Mouse (Mus musculus): ENCODE results near the gene Rbfox2. TPM values are rescaled to one million over a fixed set of nuclear protein-coding genes. Genes with fewer than 3 reads are reported as not detected.

Gene Rbfox2
- total RNA-seq, 2 experiments from 2014 or later: 248 to 258 TPM

GRCm38 (mm10) chr15:77110452-77110851 lies 196.4 kb downstream of the Rbfox2 start:
- no peak for TF ChIP-seq CTCF (IDR thresholded peaks at IDR 0.05)
- Histone ChIP-seq H3K27ac (no peak overlapping the region), H3K4me3 (no peak overlapping the region)
- no peak for DNase-seq (ENCODE audit: extremely low spot score in 1 of 2, low spot score in 2 of 2)
- intact Hi-C loops (cut with DNase I): no loop called here

GRCm38 (mm10) chr15:77107169-77107908 lies 199.5 kb downstream of the Rbfox2 start:
- Histone ChIP-seq H3K27ac (no peak overlapping the region), H3K4me3 (no peak overlapping the region)
- intact Hi-C loops (cut with DNase I): no loop called here
- no peak for DNase-seq (ENCODE audit: extremely low spot score in 1 of 2, low spot score in 2 of 2)
- no peak for TF ChIP-seq CTCF (IDR thresholded peaks at IDR 0.05)

DNA sequence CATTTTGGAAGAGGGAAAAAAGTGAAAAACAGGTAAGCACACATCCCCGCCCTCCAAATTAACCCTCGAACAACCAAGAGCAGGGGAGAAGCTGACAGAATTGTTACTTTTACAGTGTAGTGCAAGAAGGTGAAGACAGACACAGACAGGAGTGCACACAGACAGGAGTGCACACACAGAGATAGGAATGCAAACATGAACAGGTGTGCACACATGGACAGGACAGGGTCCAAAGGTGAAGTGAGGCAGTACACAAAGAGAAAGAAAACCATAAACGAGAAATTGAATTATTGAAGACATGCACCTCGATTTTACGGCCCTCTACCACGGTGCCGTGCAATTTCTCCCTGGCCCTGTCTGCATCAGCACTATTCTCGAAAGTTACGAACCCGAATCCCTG lies 201.5 kb downstream of the Rbfox2 start:
- no peak for DNase-seq (ENCODE audit: extremely low spot score in 1 of 2, low spot score in 2 of 2)
- no peak for TF ChIP-seq CTCF (IDR thresholded peaks at IDR 0.05)
- H3K27ac ChIP-seq: no peak overlapping the region
- intact Hi-C loops (cut with DNase I): no loop called here
- no peak overlapping the region for H3K4me3 ChIP-seq

DNA sequence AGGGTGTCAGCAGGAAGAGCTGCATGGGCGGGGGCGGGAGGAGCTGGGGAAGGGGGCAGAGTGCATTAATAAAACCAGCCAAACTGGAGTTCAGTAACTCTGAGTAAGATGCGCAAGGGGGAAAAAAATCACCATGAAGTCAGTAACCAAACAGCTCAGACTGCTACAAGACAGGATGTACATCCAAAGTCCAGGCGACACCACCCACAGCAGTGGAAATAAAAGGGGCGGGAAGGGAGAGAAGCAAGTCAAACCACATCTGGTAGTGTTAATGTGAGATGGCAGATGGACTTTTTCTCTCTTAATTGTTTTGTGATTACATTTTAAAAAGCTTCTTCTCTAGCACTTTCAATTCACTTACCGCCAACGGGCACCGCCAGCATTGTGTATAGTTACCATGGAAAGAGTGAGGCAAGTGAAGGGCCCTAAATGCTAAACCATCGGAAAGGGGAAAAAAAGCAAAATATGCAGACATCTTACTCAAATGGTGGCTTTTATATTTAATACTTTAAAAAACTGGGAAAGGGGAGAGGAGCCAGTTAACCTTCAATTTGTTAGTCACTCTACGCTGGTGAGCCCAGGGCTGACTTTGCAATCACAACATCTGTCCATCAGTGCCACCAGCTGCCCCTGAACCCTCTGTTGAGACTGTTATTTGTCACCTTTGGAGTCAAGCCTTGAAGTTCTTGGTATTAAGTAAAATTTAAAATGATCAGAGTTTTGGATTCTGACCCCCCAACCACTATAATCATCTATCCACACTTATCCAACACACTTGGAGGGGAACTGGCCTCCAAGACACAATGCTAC lies 202.2 kb downstream of the Rbfox2 start:
- intact Hi-C loops (cut with DNase I): no loop called here
- DNase-seq (ENCODE audit: extremely low spot score in 1 of 2, low spot score in 2 of 2): no peak
- Histone ChIP-seq H3K27ac (peak overlapping the region; percentile 3; the same call in 1 of the 2 replicates), H3K4me3 (no peak overlapping the region)
- TF ChIP-seq CTCF (IDR thresholded peaks at IDR 0.05): no peak

DNA sequence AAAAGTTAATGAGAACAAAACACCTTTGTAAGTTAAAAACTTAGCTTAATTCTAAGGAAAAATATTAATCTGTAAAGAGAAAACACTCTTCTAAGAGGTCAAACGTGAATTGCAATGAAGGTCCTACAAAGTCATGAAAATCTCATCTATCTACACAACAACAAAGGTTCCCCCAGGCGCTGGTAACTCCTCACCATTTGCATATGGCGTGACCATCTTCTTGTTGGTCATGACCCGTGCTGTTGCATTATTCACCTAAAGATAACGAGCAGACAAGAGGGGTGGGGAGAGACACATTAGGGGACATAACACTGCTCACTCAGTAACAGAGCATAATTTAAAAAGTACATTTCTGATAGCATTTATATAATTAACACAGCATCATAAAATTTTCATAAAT lies 204.1 kb downstream of the Rbfox2 start:
- TF ChIP-seq CTCF (IDR thresholded peaks at IDR 0.05): no peak
- Histone ChIP-seq H3K4me3 (no peak overlapping the region), H3K27ac (no peak overlapping the region)
- intact Hi-C loops (cut with DNase I): no loop called here
- no peak for DNase-seq (ENCODE audit: extremely low spot score in 1 of 2, low spot score in 2 of 2)

- no peak overlapping the region for H3K4me3 ChIP-seq
- no peak overlapping the region; the same call in 1 of the 2 replicates for H3K27ac ChIP-seq
- no peak for DNase-seq (ENCODE audit: extremely low spot score in 1 of 2, low spot score in 2 of 2)
- TF ChIP-seq CTCF (IDR thresholded peaks at IDR 0.05): no peak
- intact Hi-C loops (cut with DNase I): no loop called here
Measured at GRCm38 (mm10) chr15:77099756-77100155, 207.0 kb downstream of the Rbfox2 start.

DNA sequence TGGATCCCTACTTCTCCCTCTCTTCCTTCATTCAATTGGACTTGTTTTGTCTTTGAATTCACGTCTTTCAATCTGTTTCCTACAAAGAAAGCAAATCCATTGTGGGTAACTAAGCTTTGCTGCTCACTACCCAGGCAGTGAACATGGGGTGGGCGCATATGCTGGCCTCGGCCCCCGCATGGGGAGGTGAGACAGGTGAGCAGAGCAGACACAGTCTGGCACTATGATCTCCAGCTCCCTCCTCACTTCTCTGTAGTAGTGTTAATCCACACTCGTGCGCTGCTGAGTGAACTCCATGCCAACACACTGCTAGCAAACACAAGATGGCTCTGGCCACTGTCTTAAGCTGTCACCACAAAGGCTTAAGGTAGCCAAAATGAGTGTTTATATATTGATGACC lies 209.4 kb downstream of the Rbfox2 start:
- Histone ChIP-seq H3K27ac (no peak overlapping the region), H3K4me3 (no peak overlapping the region)
- TF ChIP-seq CTCF (IDR thresholded peaks at IDR 0.05): no peak
- DNase-seq (ENCODE audit: extremely low spot score in 1 of 2, low spot score in 2 of 2): no peak
- intact Hi-C loops (cut with DNase I): no loop called here

GRCm38 (mm10) chr15:77095216-77095615 lies 211.6 kb downstream of the Rbfox2 start:
- no peak for TF ChIP-seq CTCF (IDR thresholded peaks at IDR 0.05)
- no peak for DNase-seq (ENCODE audit: extremely low spot score in 1 of 2, low spot score in 2 of 2)
- Histone ChIP-seq H3K27ac (no peak overlapping the region), H3K4me3 (no peak overlapping the region)
- intact Hi-C loops (cut with DNase I): no loop called here

DNA sequence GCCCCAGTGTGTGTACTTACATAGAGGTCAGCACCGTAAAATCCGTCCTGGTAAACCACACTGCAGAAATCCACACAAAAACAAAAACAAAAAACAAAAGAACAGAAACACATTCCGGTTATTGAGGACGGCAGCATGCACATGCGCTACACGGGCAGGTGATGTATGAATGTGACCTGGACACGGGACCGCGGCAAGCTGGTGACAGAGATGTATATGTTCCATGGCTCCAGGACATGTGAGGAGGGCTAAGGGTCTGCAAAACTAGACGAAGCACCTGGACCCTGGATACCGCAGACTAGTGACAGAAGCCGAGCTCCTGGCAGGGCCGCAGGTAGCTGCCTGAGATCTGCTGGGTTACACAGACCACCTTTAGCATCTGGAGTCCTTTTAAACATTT lies 212.4 kb downstream of the Rbfox2 start:
- no peak overlapping the region for H3K4me3 ChIP-seq
- no peak for TF ChIP-seq CTCF (IDR thresholded peaks at IDR 0.05)
- H3K27ac ChIP-seq: no peak overlapping the region
- DNase-seq (ENCODE audit: extremely low spot score in 1 of 2, low spot score in 2 of 2): no peak
- intact Hi-C loops (cut with DNase I): no loop called here

GRCm38 (mm10) chr15:77091394-77091793 lies 215.4 kb downstream of the Rbfox2 start:
- TF ChIP-seq CTCF (IDR thresholded peaks at IDR 0.05): no peak
- peak overlapping the region; percentile 2; the same call in 1 of the 2 replicates for H3K27ac ChIP-seq
- intact Hi-C loops (cut with DNase I): no loop called here
- no peak overlapping the region for H3K4me3 ChIP-seq
- DNase-seq (ENCODE audit: extremely low spot score in 1 of 2, low spot score in 2 of 2): no peak

DNA sequence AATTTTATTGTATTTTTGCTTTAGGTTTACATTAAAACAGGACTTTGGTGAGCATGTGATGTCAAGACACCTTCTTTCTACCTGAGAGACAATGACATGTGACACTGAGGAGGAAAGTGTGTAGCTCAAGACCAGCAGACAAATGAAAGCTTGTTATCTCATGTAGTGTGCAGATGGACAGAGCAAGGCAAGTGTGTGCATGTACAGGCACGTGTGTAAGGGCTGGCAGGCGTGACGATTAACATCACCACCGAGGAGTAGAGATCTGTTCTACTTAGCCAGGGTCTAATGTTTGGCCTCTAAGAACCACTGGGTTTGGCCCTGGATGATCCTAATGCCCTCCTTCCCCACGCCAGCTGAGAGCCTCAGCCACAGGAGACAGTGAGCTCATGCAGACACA lies 216.3 kb downstream of the Rbfox2 start:
- intact Hi-C loops (cut with DNase I): no loop called here
- TF ChIP-seq CTCF (IDR thresholded peaks at IDR 0.05): no peak
- Histone ChIP-seq H3K27ac (peak overlapping the region; percentile 16; the same call in 1 of the 2 replicates), H3K4me3 (no peak overlapping the region)
- no peak for DNase-seq (ENCODE audit: extremely low spot score in 1 of 2, low spot score in 2 of 2)

DNA sequence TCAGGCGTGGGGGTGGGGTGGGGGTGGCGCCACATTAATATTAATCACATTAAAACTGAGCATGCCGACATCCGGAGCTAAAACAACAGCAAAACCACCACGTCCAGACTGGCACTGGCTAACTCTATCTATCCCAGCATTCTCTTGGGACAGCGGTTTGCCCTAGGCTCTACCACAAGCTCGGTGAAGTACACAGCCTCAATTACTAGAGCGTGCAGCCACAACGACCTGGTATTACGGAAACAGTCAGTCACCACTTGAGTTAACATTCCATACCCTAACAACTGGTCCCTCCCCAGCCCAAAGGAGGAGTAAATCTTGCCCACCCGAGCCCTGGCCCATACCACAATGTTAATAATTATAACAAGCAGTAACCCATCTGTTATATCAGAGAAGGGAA lies 217.6 kb downstream of the Rbfox2 start:
- Histone ChIP-seq H3K27ac (no peak overlapping the region), H3K4me3 (no peak overlapping the region)
- TF ChIP-seq CTCF (IDR thresholded peaks at IDR 0.05): no peak
- DNase-seq (ENCODE audit: extremely low spot score in 1 of 2, low spot score in 2 of 2): no peak
- intact Hi-C loops (cut with DNase I): no loop called here

Measured in left cerebral cortex, adult 2 months (tissue).